Mouse (Mus musculus) cortical plate, adult 2 months (tissue): ENCODE data around the gene Xk.

Experiments
- CTCF ChIP-seq: fragments of 200-500 bp; IDR thresholded peaks from 2 replicates; pipeline ENCODE4 v1.5.1; 2011; ENCODE audit warnings: mild to moderate bottlenecking, control low read depth, low read length; ENCODE audit not compliant: insufficient read depth; ENCODE audit errors: extremely low read depth
- POLR2A ChIP-seq: fragments of 200-500 bp; IDR thresholded peaks from 2 replicates; pipeline ENCODE4 v1.6.1; 2011; ENCODE audit warnings: mild to moderate bottlenecking, low read length, control low read depth; ENCODE audit not compliant: insufficient read depth; ENCODE audit errors: extremely low read depth

DNA sequence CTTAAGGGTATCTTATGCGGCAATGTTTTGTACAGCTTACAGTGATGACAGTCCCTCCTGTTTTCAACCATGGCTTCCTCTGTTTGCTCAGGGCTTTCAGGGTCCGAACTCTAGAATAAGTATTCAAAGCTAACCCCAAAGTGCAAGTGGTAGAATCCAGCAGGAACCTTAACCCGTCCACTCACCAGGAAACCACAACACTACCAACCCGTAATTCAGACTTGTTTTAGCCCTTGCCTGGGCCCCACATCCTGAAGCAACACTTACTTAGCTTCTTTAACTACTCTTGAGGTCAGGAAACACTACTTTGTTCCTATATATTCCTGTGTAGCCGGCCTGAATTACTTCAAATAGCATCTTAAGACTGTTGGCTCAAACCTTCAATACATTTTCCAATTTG lies 30.2 kb downstream of the Xk start:
- TF ChIP-seq CTCF = no peak
- no peak for TF ChIP-seq POLR2A
